Mouse (Mus musculus) testis, postnatal 14 days (tissue): ENCODE results near the gene Kcnab3.

Source experiments
- DNase-seq: peaks from one replicate; pipeline ENCODE4 v3.0.0; 2021; ENCODE audit warnings: low spot score

Kcnab3 gene

DNA sequence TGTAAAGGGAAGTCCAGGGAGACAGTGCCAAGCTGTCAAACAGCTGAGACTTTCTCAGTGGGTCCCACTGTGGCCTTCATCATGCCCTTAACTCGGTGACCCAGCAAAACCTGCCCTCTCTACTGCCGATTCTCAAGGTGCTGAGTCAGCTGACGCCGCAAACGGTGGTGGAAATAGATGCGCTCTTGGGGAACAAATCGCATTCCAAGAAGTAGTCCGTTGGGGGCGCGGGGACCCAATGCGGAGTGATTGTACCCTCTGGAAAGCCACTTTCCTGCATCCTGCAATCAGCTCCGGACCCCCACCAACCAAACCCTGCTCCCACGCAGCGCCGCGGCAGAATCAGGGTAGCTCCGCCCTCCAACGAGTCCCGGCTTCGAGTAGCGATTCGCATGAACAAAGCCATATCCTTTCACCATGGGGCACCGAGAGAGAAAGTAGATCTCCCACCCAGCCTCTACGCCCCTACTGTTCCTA lies 5.9 kb downstream of the Kcnab3 start:
- DNase-seq = peak; percentile 80

DNA sequence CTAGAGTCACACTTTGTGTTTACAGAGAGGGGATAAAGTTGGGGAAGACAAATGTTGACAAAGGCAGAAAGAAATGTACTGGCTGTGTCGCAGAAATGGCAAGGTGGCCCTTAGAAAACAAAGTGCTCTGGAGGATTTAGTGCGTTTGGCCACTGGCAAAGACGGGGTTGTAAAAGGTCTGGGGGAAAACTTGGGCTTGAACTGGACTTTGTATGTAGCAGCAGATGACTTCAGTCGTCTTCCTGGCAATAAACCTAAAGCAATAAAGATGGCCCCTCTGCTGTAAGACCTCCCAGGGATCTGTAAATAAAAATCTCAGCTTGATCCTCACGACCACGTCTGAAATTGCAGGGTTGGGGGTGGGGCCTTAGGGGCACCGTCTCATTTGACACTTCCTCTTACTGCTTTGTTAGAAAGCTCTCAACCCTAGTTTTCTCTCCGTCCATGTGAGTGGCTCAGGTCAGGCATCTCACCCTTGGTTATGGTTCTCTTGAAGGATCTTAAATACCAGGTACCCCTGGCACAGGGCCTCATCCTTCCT lies 6.7 kb downstream of the Kcnab3 start:
- DNase-seq = no peak

DNA sequence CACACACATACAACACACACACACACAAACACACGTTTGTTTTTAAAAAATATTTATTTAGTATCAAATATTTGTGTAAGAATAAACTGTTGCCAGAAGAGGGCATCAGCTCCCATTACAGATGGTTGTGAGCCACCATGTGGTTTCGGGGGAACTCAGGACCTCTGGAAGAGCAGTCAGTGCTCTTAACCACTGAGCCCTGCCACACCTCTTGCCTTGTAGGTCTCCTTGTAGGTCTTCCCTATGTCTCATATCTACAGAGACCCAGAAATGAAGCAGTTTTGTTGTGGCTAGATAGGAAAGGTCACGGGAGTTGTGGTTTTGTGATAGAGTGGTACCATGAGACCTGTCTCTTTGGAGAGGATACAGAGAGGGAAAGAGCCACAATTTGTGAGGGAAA lies 7.9 kb downstream of the Kcnab3 start:
- DNase-seq = no peak

DNA sequence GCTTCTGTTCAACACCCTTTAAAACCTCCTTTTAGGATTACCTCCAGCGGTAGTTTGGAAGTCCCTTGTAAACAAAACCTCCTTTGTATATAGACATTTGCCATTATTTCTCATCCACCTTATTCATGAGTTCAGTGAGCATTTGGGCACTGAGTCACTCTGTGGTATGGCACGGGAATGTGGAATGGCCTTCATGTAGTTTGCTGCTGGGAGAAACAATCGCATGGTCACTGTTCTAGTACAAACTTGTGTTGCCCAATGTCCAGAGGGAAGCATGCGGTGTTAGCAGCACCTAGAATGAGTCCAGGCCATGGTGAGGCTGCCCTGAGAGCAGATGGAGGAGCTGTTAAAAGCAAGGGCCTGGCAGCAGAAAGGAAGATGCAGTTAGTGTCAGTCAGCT lies 8.7 kb downstream of the Kcnab3 start:
- DNase-seq = no peak

DNA sequence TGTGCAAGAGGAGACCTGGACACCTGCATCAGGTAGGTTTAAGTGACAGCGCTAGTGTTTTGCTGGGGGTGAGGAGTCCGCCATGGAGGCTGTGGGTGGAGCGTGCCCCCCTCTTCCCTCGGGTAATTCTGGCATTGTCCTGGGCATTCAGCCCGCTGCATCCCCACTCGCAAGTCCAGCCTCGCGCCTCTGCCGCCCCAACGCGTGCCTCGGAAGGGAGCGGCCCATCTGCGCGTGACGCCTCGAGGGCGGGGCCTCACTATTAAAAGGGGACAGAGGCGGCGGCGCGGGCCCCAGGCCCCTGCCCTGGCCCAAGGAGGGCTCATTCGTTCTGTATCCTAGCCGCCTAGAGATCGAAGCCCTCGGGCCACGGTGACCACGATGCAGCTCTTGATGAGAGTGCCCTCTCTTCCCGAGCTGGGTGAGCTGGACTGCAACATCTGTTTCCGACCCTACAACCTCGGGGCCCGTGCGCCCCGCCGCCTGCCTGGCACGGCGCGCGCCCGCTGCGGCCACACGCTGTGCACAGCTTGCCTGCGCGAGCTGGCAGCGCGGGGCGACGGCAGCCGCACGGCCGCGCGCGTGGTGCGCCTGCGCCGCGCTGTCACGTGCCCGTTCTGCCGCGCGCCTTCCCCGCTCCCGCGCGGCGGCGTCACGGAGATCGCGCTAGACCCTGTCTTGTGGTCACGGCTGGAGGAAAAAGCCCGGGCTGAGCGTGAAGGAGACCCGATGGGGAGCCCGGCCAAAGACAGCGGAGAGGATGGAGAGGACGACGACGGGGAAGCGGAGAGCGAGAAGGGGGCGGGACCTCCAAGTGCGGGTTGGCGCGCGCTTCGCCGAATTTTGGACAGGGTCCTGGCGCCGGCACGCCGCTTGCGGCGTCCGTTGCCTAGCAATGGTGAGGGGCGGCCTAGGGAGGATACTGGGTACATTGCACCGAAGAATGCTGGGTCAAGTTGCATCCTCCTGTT lies 14.4 kb downstream of the Kcnab3 start, which contains the start of gene Rnf227:
Gene Rnf227, plus strand, starts transcription at position 301 of the 971 bp plus-strand sequence.
- DNase-seq = peak; percentile 82

DNA sequence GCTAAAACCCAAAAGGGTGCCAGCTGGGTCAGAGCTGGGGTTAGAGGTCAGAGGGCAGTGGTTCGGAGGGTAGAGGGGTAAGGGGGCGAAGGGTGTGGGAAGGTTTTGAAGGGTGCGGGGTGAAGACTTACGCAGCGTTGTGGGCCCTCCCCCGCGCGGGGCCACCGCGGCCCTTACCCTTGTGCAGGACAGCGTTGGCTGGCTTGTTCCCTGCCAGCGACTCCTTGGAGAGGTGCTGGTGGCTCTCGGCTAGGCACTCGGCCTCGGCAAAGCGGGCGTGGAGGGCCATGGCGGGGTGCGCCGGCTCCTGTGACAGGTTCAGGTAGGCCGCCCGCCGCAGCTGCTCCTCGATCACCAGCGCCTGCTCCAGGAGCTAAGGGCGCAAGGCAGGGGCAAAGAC lies 20.4 kb downstream of the Kcnab3 start:
- no peak for DNase-seq

DNA sequence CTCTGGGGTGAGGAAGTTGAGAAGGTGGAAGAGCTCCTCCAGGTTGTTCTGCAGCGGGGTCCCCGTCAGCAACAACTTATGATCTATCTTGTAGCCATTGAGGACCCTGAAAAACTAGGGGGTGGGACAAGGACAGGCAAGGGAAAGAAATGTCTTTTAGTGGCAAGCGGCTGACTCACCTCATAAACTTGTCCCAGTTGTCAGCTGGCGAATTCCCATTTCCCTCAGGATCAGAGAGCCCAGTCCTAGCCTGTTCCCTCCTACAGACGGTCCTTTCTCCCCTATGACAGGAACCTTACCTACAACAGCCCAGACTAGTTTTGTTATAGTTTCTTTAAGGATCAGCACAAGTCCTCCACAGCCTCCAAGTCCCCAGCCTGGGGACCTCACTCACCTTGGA lies 30.5 kb downstream of the Kcnab3 start:
- no peak for DNase-seq

DNA sequence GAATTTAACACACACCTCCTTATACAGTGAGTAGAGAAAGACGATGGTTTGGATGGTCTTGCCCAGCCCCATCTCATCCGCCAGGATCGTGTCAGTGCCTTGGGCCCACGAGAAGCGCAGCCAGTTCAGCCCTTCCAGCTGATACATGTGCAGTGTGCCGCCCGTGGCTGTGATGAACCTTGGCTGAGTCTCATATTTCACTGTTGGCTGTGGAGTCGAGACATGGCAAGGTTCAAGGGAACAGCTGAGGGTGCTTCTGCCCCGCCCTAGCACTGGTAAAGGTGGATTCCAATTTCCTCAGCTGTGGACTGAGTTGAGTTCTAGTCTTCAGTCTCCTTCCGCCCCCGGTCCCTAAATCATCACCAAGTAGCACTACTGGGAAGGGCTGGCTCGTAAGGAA lies 31.6 kb downstream of the Kcnab3 start:
- no peak for DNase-seq

DNA sequence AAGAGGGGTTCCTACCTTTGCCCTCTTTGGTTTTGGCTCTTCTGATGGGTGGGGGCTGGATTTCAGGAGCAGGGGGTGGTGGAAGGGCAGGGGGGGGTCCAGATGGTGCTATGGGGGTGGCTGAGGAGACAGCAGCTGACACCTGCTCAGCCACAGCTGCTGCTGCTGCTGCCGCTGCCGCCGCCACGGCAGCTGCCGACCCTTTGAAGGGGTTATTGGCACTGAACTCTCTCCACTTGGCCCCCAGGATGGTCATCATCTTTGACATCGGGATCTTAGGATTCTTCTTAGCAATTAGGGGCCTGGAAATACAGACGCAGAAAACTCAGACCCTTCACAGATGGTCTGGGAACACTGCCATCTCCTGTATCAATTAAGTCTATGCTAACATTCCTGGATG lies 36.0 kb downstream of the Kcnab3 start:
- no peak for DNase-seq

DNA sequence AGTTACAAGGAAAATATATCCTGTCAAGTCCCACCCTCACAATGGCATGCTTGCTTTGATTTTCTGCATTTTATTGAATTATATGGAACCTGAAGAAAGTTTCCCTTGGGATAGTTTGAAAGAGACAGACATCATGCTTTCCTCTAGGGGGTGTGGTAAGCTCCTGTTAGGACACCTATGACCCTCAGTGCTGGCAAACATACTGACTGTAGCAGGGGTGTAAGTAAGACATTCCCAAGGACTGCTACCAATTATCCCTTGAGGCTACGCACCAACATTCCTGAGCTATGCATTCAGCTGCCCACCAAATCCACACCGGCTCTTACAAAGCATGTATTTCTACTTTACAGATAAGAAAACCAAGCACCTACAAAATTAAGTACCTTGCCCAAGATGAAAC lies 36.4 kb downstream of the Kcnab3 start:
- DNase-seq = no peak

DNA sequence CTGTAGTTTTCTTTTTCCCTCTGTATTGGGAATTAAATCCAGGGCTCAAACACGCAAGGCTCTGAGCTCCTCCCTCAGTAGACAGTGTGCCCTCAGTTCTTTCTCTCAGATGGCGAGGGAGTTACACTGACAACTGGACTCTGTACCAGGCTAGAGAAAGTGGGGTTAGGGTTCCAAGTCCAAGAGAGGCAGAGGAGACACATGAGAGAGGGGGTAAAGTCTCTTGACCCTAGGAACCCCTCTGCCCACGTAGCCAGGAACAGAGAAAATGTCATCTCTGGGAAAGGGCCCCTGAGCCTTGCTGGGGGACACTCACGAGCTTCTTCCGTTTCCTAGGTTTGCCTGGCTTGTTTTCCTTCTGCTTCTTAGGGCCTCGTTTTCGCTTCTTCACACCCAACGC lies 38.3 kb downstream of the Kcnab3 start:
- no peak for DNase-seq

DNA sequence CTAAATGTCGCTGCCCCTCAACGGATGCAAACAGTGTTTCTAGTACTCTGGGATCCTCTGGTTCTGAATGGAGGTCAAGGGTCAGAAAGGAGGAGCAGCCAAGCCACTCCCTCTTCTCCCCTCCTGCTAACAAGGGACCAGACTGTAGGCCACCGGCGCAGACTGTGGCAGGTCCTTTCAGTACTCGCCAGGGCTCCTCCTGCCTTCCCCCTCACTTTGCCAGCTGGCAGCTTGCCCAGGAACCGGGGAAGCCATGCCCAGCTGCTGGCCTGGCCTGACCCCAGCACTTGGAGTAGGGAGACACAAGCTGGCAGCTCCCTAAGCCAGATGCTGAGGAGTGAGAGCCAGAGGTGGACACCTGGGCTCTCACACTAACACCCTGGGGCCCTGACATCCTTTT lies 38.9 kb downstream of the Kcnab3 start:
- DNase-seq = peak; percentile 92

DNA sequence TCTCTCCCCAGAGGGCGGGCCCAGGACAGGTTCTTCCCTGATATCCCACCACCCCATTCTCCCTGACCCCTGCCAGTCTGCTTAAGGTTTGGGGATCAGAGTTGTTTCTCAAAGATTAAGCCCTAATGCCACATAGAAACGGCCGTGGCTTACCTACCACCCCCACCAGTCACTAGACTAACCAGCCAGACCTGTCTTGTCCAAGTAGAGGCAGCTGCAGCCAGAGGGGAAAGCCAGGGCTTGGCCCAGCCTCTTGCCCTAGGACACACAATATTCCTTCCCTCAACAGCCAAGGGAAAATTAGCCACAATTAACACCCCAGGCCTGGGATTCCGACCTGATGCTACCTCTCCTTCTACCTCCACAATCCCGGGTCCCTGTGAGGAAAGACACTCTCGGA lies 39.7 kb downstream of the Kcnab3 start:
- DNase-seq = no peak

DNA sequence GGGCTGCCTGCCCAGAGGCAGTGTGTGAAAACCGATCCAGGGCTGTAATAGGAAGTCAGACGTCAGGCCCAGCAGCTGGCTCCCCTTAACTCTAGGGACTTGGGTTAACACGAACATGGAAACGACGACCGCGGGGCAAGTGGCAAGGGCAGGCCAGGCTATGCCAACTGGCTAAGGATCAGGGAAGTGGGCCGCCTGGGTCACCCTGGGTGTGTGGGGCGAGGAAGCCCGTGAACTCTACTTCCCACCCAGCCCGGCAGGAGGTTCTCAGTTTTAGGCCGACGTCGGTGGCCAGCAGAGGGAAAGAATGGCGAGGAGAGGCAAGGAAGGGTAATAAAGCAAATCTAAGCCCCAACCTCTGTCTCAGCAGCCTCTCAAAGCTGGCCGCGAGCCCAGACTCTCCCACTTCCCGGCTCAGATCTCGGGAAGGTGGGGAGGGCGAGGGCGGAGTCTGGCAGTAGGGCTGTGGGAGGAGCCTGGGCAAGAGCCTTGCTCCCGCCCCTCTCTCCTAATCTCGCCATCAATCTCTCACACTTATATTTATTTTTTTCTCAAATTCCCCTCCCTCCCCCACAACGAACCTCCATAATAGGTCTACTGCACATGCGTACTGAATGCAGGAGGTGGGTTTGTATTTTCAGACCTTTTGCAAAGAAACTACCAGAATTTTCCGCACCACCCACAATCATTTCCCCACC lies 40.2 kb downstream of the Kcnab3 start:
- peak; percentile 93 for DNase-seq

DNA sequence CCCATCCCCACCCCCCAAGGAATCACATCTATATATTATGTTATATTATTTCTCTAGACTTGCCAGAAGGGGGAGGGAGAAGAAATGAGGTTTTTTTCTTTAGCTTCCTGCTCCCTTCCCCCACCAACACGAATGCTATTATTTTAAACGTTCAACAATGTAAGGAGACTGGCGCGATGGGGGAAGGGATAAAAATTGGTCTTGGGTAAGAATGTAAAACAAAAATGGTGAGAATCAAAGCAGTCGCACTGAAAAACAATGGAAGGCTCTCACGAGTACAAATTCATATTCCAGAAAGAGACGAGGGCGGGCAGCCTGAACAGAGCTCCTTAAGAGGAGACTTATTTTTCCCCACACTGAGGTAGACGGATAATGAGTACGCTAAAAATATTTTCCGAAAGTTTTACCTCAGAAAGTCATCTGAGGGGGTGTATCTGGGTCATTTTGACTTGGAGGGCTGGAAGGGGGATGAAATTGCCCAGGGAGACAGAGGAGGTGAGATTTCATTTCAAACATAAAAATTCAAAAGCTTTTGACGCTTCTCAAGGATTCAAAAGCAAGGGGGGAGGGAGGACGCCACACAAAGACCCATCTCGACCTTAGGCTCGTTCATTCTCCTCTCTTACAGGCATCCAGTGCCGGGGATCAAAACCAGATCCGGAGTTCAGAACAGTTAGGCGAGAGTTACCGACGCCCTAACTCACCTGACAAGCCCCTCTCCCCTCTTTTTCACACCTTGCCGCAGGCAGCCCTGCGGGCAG lies 41.0 kb downstream of the Kcnab3 start:
- DNase-seq = peak; percentile 38

DNA sequence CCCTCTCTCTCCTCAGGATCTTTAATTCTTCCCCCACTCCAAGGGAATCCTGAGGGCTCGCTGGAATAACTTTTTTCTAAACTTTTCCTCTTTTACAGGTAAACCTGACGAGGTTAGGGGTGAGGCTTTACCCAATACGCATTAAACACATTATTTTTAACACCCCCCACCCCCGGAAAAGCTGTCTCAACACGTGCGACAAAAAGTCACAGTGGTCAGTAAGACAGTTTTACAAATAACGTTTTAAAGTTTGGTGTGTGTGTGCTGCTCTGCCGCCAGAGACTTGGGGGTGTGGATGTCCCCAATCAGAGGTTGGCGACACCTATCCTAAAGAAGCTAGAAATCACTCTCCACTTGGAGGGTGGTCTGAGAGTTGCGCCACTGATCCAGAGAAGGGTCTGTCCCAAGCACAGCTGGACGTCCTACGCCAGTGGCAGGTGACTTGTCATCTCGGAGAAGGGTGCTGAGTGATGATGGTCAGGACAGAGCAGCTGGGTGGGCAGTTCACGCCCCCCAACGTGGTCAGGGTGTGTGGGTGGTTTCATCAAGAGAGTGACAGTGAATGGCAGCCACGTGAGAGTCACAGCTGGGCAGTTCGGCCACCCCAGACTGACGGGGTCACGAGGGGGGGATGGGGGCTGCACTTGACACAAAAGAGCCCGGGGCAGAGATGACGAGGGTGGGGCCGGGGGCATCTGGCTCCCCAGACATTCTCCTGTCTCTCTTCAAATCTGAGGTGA lies 41.7 kb downstream of the Kcnab3 start:
- peak; percentile 54 for DNase-seq

DNA sequence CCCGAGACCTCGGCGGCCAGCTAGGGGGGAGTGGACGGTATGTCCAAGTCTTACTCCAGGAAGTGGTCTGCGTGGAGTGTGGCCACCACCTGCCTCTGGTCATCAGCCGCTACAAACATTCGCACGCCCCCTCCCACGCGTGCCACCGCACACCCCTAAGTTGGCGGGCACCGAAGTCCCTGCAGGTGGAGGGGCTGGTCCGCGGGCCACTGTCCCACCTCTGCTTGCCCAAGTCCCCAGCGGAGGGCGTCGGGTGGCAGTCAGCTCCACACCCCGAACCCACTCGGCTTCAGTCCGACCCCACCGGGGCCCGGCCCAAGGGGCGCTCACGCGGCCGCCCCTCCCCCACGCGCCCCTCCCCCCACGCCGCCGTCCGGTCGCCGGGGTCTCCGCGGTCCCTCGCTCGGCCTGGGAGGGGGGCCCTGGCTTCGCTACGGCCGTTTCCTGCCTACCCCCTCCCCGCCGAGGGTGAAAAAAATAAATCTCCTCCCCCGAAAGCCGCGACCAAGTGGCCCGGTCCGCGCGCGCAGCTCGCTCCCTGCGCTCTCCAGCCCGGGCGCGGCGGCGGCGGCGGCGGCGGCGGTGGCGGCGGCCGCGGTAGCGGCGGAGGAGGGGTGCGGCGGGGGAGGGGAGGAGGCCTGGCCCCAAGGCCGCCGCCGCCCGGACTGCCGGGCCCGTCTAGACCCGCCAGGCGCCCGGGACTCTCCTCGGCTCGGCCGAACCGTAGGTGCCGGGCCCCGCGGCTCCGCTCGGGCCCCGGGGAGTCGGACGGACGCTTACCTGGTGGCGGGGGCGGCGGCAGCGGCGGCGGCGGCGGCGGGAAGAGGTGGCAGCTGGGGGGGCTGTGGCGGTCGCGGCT lies 42.5 kb downstream of the Kcnab3 start:
- DNase-seq = peak; percentile 68

DNA sequence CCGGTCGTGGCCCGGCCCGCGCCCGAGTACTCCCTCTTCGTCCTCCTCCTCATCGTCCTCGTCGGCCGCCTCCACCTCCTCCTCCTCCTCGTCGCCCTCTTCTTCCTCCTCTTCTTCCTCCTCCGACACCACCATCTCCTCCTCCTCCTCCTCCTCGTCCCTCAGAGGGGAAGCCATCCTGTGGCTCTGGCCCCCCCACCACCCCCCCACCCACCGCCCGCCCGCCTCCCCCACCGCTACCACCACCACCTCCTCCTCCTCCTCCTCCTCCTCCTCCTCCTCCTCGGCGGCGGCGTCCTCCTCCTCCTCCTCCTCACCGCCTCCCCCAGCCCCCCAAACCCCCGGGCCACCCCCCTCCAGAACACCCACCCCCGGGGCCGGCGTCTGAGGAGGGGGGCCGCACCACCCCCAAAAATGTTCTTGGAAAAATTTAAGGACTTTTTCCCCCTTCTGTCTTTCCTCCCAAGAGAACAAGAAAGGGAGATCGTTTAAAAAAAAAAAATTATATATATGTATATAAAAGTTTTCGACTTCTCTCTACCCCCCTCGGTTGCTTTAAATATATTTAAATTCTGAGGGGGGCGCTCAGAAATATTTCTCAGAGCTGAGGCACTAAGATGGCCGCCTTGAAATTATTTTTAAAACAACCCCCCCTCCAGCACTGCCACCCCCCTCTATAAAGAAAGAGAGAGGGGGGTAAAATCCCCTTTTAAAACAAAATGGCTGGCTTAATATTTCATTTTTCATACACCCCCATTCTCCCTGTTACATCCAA lies 43.3 kb downstream of the Kcnab3 start, which contains the start of gene Chd3:
Gene Chd3, minus strand, starts transcription at position 192 of the 775 bp plus-strand sequence.
- DNase-seq = peak; percentile 59
